Mouse (Mus musculus): ENCODE data around the gene Afap1l2.

Gene Afap1l2

GRCm38 (mm10) chr19:56980803-56981202 lies 27.2 kb downstream of the Afap1l2 start:
- in situ Hi-C loops (cut with MboI; ENCODE audit: unreplicated experiment in 2 of 2) = no loop called here

GRCm38 (mm10) chr19:56976962-56977948 lies 30.8 kb downstream of the Afap1l2 start:
- in situ Hi-C loops (cut with MboI; ENCODE audit: unreplicated experiment in 2 of 2) = no loop called here

- in situ Hi-C loops (cut with MboI; ENCODE audit: unreplicated experiment in 2 of 2) = no loop called here
Measured at GRCm38 (mm10) chr19:56976515-56976914, 31.5 kb downstream of the Afap1l2 start.

GRCm38 (mm10) chr19:56975502-56975901 lies 32.5 kb downstream of the Afap1l2 start:
- in situ Hi-C loops (cut with MboI; ENCODE audit: unreplicated experiment in 2 of 2) = no loop called here

- in situ Hi-C loops (cut with MboI; ENCODE audit: unreplicated experiment in 2 of 2) = no loop called here
Measured at GRCm38 (mm10) chr19:56974159-56974558, 33.9 kb downstream of the Afap1l2 start.

- in situ Hi-C loops (cut with MboI; ENCODE audit: unreplicated experiment in 2 of 2) = no loop called here
Measured at GRCm38 (mm10) chr19:56972768-56973167, 35.3 kb downstream of the Afap1l2 start.

- in situ Hi-C loops (cut with MboI; ENCODE audit: unreplicated experiment in 2 of 2) = no loop called here
Measured at GRCm38 (mm10) chr19:56971347-56971746, 36.7 kb downstream of the Afap1l2 start.

- in situ Hi-C loops (cut with MboI; ENCODE audit: unreplicated experiment in 2 of 2) = no loop called here
Measured at GRCm38 (mm10) chr19:56963876-56964275, 44.2 kb downstream of the Afap1l2 start.

GRCm38 (mm10) chr19:56959601-56960000 lies 48.4 kb downstream of the Afap1l2 start:
- in situ Hi-C loops (cut with MboI; ENCODE audit: unreplicated experiment in 2 of 2) = no loop called here

- in situ Hi-C loops (cut with MboI; ENCODE audit: unreplicated experiment in 2 of 2) = no loop called here
Measured at GRCm38 (mm10) chr19:56959057-56959456, 49.0 kb downstream of the Afap1l2 start.

- in situ Hi-C loops (cut with MboI; ENCODE audit: unreplicated experiment in 2 of 2) = no loop called here
Measured at GRCm38 (mm10) chr19:56958582-56959021, 49.4 kb downstream of the Afap1l2 start.

GRCm38 (mm10) chr19:56958011-56958410 lies 50.0 kb downstream of the Afap1l2 start:
- in situ Hi-C loops (cut with MboI; ENCODE audit: unreplicated experiment in 2 of 2) = no loop called here

GRCm38 (mm10) chr19:56955568-56956513 lies 52.2 kb downstream of the Afap1l2 start:
- in situ Hi-C loops (cut with MboI; ENCODE audit: unreplicated experiment in 2 of 2) = no loop called here

- in situ Hi-C loops (cut with MboI; ENCODE audit: unreplicated experiment in 2 of 2) = no loop called here
Measured at GRCm38 (mm10) chr19:56954857-56955256, 53.2 kb downstream of the Afap1l2 start.

GRCm38 (mm10) chr19:56953856-56954255 lies 54.2 kb downstream of the Afap1l2 start:
- in situ Hi-C loops (cut with MboI; ENCODE audit: unreplicated experiment in 2 of 2) = no loop called here

- in situ Hi-C loops (cut with MboI; ENCODE audit: unreplicated experiment in 2 of 2) = no loop called here
Measured at GRCm38 (mm10) chr19:56950818-56951217, 57.2 kb downstream of the Afap1l2 start.

GRCm38 (mm10) chr19:56949868-56950267 lies 58.2 kb downstream of the Afap1l2 start:
- in situ Hi-C loops (cut with MboI; ENCODE audit: unreplicated experiment in 2 of 2) = no loop called here

- in situ Hi-C loops (cut with MboI; ENCODE audit: unreplicated experiment in 2 of 2) = no loop called here
Measured at GRCm38 (mm10) chr19:56947971-56948610, 59.9 kb downstream of the Afap1l2 start.

- in situ Hi-C loops (cut with MboI; ENCODE audit: unreplicated experiment in 2 of 2) = no loop called here
Measured at GRCm38 (mm10) chr19:56946727-56947126, 61.3 kb downstream of the Afap1l2 start.

GRCm38 (mm10) chr19:56946277-56946676 lies 61.8 kb downstream of the Afap1l2 start:
- in situ Hi-C loops (cut with MboI; ENCODE audit: unreplicated experiment in 2 of 2) = no loop called here
